Mouse (Mus musculus) adrenal gland, adult 2 months (tissue): ENCODE data around the gene Defa28. TPM values are rescaled to one million over a fixed set of nuclear protein-coding genes. Genes with fewer than 3 reads are reported as not detected.
"Not testable (repeated sequence)": the region's sequence is repeated elsewhere in the genome, so short reads cannot be mapped to it uniquely, and the experiment has no call there.

Source experiments
- DNase-seq: peaks from one replicate; pipeline ENCODE4 v3.0.0; 2021
- long read RNA-seq: library from polyadenylated mRNA; stranded (forward); transcript quantifications from one replicate; pipeline ENCODE4 v2.0.0, GENCODE M21; 2021
- polyA plus RNA-seq: library from polyadenylated mRNA; depleted of rRNA; stranded (reverse); fragments of >200 nt; gene quantifications from 2 replicates; pipeline ENCODE4 v1.2.3, GENCODE M21; 2012; rRNA removed
- total RNA-seq, 2 experiments: library from RNA; stranded (reverse); gene quantifications; 2 replicates each; pipeline ENCODE4 v1.2.3; 2021

Defa28 gene
- total RNA-seq (not detected), polyA plus RNA-seq (not detected in 2 replicates)
- long read RNA-seq: 0 reads

DNA sequence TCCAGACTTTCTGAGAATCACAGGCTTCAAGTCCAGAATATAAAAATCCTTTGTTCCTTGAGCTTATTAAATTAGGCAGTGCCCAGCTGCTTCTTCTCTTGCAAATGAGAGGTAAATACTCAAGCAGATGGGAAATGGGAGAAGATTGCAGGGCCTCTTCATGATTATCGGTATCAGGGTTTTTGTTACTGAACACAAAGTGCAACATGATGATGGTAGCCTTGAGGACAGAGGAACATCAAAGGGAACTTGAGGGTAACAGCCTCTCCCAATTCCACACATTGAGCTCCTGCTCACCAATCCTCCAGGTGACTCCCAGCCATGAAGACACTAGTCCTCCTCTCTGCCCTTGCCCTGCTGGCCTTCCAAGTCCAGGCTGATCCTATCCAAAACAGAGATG, at the start of gene Defa28:
TSS of gene Defa28 (plus strand) at position 301 of the 400 bp plus-strand sequence.
- not testable (repeated sequence) for DNase-seq

DNA sequence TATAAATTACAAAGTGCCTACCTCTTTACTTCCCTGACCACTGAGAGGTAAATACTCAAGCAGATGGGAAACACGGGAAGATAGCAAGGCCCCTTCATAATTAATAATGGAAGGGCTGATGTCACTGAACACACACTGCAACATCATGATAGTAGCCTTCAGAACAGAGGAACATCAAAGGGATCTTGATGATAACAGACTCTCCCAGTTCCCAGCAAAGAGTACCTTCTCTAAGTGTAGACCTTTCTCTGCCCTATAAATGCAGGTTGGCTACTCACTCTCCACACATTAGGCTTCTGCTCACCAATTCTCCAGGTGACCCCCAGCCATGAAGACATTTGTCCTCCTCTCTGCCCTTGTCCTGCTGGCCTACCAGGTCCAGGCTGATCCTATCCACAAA, 17.7 kb upstream of the Defa28 start, which contains the start of gene Defa37:
TSS of gene Defa37 (plus strand) at position 301 of the 400 bp plus-strand sequence.
- not testable (repeated sequence) for DNase-seq

DNA sequence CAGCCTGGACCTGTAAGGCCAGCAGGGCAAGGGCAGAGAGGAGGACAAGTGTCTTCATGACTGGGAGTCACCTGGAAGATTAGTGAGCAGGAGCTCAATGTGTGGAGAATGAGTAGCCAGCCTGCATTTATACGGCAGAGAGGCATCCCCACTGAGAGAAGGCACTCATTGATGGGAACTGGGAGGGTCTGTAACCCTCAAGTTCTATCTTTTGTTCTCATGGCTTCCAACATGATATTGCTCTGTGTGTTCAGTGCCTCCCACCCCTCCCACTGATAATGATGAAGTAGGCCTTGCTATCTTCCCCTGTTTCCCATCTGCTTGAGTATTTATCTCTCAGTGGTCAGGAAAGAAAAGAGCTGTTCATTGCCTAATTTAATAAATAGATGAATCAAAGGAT, 11.6 kb downstream of the Defa28 start, which contains the start of gene Gm7861:
TSS of gene Gm7861 (minus strand) at position 101 of the 400 bp plus-strand sequence.
- DNase-seq: not testable (repeated sequence)

DNA sequence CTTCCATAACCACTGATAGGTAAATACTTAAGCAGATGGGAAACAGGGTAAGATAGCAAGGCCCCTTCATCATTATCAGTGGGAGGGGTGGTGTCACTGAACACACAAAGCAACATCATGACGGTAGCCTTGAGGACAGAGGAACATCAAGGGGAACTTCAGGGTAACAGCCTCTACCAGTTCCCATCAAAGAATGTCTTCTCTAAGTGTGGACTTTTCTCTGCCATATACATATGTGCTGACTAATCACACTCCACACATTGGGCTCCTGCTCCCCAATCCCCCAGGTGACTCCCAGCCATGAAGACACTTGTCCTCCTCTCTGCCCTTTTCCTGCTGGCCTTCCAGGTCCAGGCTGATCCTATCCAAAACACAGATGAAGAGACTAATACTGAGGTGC, 35.1 kb downstream of the Defa28 start, which contains the start of gene Defa26:
TSS of gene Defa26 (plus strand) at position 301 of the 400 bp plus-strand sequence.
- not testable (repeated sequence) for DNase-seq

Other genes with a start within 250 kb of the Defa28 start
- not detected for gene Defa2, start 204.5 kb upstream of the Defa28 start, total RNA-seq
- not detected in 2 replicates for gene Defa2, start 204.5 kb upstream of the Defa28 start, polyA plus RNA-seq
- not detected for gene Defa33, start 191.2 kb upstream of the Defa28 start, total RNA-seq
- gene Defa33, start 191.2 kb upstream of the Defa28 start, polyA plus RNA-seq: not detected in 2 replicates
- not detected for gene Defa36, start 155.6 kb upstream of the Defa28 start, total RNA-seq
- gene Defa36, start 155.6 kb upstream of the Defa28 start, polyA plus RNA-seq: not detected in 2 replicates
- gene Gm7849, start 126.4 kb upstream of the Defa28 start, total RNA-seq: not detected
- not detected in 2 replicates for gene Gm7849, start 126.4 kb upstream of the Defa28 start, polyA plus RNA-seq
- gene Defa20, start 73.7 kb upstream of the Defa28 start, total RNA-seq: not detected
- not detected in 2 replicates for gene Defa20, start 73.7 kb upstream of the Defa28 start, polyA plus RNA-seq
- not detected for gene Defa32, start 54.0 kb upstream of the Defa28 start, total RNA-seq
- not detected in 2 replicates for gene Defa32, start 54.0 kb upstream of the Defa28 start, polyA plus RNA-seq
- gene Defa37, start 17.6 kb upstream of the Defa28 start, total RNA-seq: not detected
- not detected in 2 replicates for gene Defa37, start 17.6 kb upstream of the Defa28 start, polyA plus RNA-seq
- not detected for gene Gm7861, start 11.5 kb downstream of the Defa28 start, total RNA-seq
- not detected in 2 replicates for gene Gm7861, start 11.5 kb downstream of the Defa28 start, polyA plus RNA-seq
- not detected for gene Defa26, start 35.2 kb downstream of the Defa28 start, total RNA-seq
- not detected in 2 replicates for gene Defa26, start 35.2 kb downstream of the Defa28 start, polyA plus RNA-seq
- not detected for gene Defa17, start 72.8 kb downstream of the Defa28 start, total RNA-seq
- gene Defa17, start 72.8 kb downstream of the Defa28 start, polyA plus RNA-seq: not detected in 2 replicates
- not detected for gene Defa34, start 82.8 kb downstream of the Defa28 start, total RNA-seq
- gene Defa34, start 82.8 kb downstream of the Defa28 start, polyA plus RNA-seq: not detected in 2 replicates
- gene AY761184, start 120.6 kb downstream of the Defa28 start, total RNA-seq: not detected
- gene AY761184, start 120.6 kb downstream of the Defa28 start, polyA plus RNA-seq: not detected in 2 replicates
- gene Defa24, start 151.5 kb downstream of the Defa28 start, total RNA-seq: not detected
- gene Defa24, start 151.5 kb downstream of the Defa28 start, polyA plus RNA-seq: not detected in 2 replicates
- not detected for gene Defb50, start 240.5 kb downstream of the Defa28 start, total RNA-seq
- gene Defb50, start 240.5 kb downstream of the Defa28 start, polyA plus RNA-seq: not detected in 2 replicates